Mouse (Mus musculus): ENCODE measurements at regions not wholly inside any gene's neighbourhood (a gene's known extent, or its start where the extent isn't known, plus 50 kb on each side); places are given as distances from the start of the nearest gene placed in this dataset.

- TF ChIP-seq CTCF (IDR thresholded peaks at IDR 0.05; ENCODE audit: insufficient read depth, low read depth, low read length) (no peak), POLR2A (IDR thresholded peaks at IDR 0.05; ENCODE audit: insufficient read depth, low read depth, low read length) (no peak)
These were observed 435.0 kb upstream of the Tmem132c start for GRCm38 (mm10) chr5:126806656-126807055.
